In genomic region chr2:165223837-165224236, GRCm38 (mm10) we compare ENCODE assay signal across 18 mouse cellular contexts. TPM values are rescaled to one million over a fixed set of nuclear protein-coding genes. Genes with fewer than 3 reads are reported as not detected.
DNase-seq lines count a peak whose midpoint lies in the region.
"Had no signal": no experiment of that assay in that cellular context is flagged by ENCODE, and none has a peak within 500 bp of the region (broad histone marks: within the 10 kb centered on the region; RNA-seq: fewer than 3 reads in every experiment).

No protein-coding gene starts in this region.

- DNase-seq in layer of hippocampus, adult 11-12 months (ENCODE audit: low spot score): peak; percentile 37
- no peak for DNase-seq in layer of hippocampus, postnatal 25 days (ENCODE audit: extremely low spot score in 1 of 2, low spot score in 1 of 2)
- DNase-seq in cerebellum, adult 18-20 months: peak; percentile 67 to 68
- peak; percentile 57 for DNase-seq in cerebellum, adult 8-10 months
- DNase-seq in cerebellum, postnatal 36 days: peak; percentile 59 to 60
- no peak for DNase-seq in adrenal gland, postnatal 25 days
- no peak for DNase-seq in yolk sac, embryonic 10.5 days (ENCODE audit: low spot score)
- no peak for DNase-seq in gastrocnemius, postnatal 10 days
- DNase-seq: adrenal gland, adult 8-10 months; embryo, embryonic 11 days; gastrocnemius, postnatal 14 days; heart, adult 18-20 months; heart, postnatal 10 days; kidney, adult 18-20 months; kidney, postnatal 10 days; lung, embryonic 14.5 days; right cerebral cortex, postnatal 25 days had no signal

RNA-seq across cellular contexts. Expression of gene Cdh22, which starts 10.8 kb away (rescaled TPM):
- total RNA-seq in layer of hippocampus, postnatal 25 days (2021): 10 to 100 TPM; 12.9 to 13.0 TPM
- total RNA-seq in adrenal gland, postnatal 25 days (2021): 0.57 and 1.2 TPM in 2 replicates
- under 1 TPM; 0.07 to 0.25 TPM for total RNA-seq in gastrocnemius, postnatal 10 days (2021)
- total RNA-seq: MEL had no signal

Comparison
In these comparisons a context has a peak if more than half of its experiments do, and no peak if none do; other contexts are left out.
1. DNase-seq: peak in layer of hippocampus, adult 11-12 months (single experiment), cerebellum, adult 18-20 months (2 of 2), cerebellum, adult 8-10 months (single experiment) and cerebellum, postnatal 36 days (2 of 2); none in layer of hippocampus, postnatal 25 days (0 of 2), adrenal gland, postnatal 25 days (single experiment), yolk sac, embryonic 10.5 days (single experiment) and gastrocnemius, postnatal 10 days (single experiment).